Mouse (Mus musculus) kidney, adult 2 months (tissue): ENCODE measurements at regions not wholly inside any gene's neighbourhood (a gene's known extent, or its start where the extent isn't known, plus 50 kb on each side); places are given as distances from the start of the nearest gene placed in this dataset.

ENCODE experiments used
- CTCF ChIP-seq: fragments of 200-500 bp; conservative IDR thresholded peaks from 2 replicates; pipeline ENCODE4 v1.5.1; 2011; ENCODE audit warnings: low read depth, mild to moderate bottlenecking, control low read depth, low read length, moderate library complexity, mixed read lengths; ENCODE audit not compliant: insufficient read depth, insufficient read length
- POLR2A ChIP-seq: fragments of 200-500 bp; IDR thresholded peaks from one replicate; pipeline ENCODE4 v1.6.1; 2011; ENCODE audit warnings: low read depth, low read length, control low read depth

DNA sequence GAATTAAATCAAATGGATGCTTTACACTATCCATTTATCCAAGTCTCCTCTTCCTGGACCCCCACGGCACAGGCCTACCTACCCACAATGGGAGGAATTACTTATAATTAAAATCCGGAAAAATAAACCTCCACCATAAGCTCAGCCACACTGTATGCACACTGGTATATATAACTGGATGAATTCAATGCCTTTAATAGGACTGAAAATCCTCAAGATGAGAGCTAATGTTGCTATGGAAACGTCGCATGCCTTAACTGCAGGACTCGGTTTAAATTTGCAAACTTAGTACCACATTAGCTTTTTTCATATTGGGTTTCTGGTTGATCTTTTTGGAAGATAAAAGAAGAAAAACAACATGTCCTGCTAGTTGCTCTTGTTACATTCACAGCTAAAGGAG, 75.3 kb upstream of the Atxn1 start:
- no peak for TF ChIP-seq POLR2A
- TF ChIP-seq CTCF, result no peak
